Mouse (Mus musculus): ENCODE results near the gene Klf1.

Gene Klf1

GRCm38 (mm10) chr8:84933767-84934559, 32.2 kb downstream of the Klf1 start:
- in situ Hi-C loops (cut with MboI; ENCODE audit: low sequenced_read_pairs) = no loop called here

- in situ Hi-C loops (cut with MboI; ENCODE audit: low sequenced_read_pairs) = no loop called here
Measured at GRCm38 (mm10) chr8:84934860-84935259, 33.1 kb downstream of the Klf1 start.

GRCm38 (mm10) chr8:84935489-84935888, 33.8 kb downstream of the Klf1 start:
- in situ Hi-C loops (cut with MboI; ENCODE audit: low sequenced_read_pairs) = no loop called here

- in situ Hi-C loops (cut with MboI; ENCODE audit: low sequenced_read_pairs) = no loop called here
Measured at GRCm38 (mm10) chr8:84936041-84936961, 34.6 kb downstream of the Klf1 start.

GRCm38 (mm10) chr8:84936962-84937546, 35.3 kb downstream of the Klf1 start, which contains the start of gene Mast1:
TSS of gene Mast1 (minus strand) at chr8:84937359.
- in situ Hi-C loops (cut with MboI; ENCODE audit: low sequenced_read_pairs) = no loop called here

- in situ Hi-C loops (cut with MboI; ENCODE audit: low sequenced_read_pairs) = no loop called here
Measured at GRCm38 (mm10) chr8:84937620-84938485, 36.1 kb downstream of the Klf1 start.

GRCm38 (mm10) chr8:84943699-84944098, 42.0 kb downstream of the Klf1 start:
- in situ Hi-C loops (cut with MboI; ENCODE audit: low sequenced_read_pairs) = no loop called here

- in situ Hi-C loops (cut with MboI; ENCODE audit: low sequenced_read_pairs) = no loop called here
Measured at GRCm38 (mm10) chr8:84944478-84945160, 42.9 kb downstream of the Klf1 start.

GRCm38 (mm10) chr8:84945235-84945632, 43.5 kb downstream of the Klf1 start:
- in situ Hi-C loops (cut with MboI; ENCODE audit: low sequenced_read_pairs) = no loop called here

- in situ Hi-C loops (cut with MboI; ENCODE audit: low sequenced_read_pairs) = no loop called here
Measured at GRCm38 (mm10) chr8:84945633-84946527, 44.2 kb downstream of the Klf1 start.

GRCm38 (mm10) chr8:84946528-84947240, 45.0 kb downstream of the Klf1 start, which contains the start of gene Rtbdn:
TSS of gene Rtbdn (plus strand) at chr8:84946991.
- in situ Hi-C loops (cut with MboI; ENCODE audit: low sequenced_read_pairs) = no loop called here

- in situ Hi-C loops (cut with MboI; ENCODE audit: low sequenced_read_pairs) = no loop called here
Measured at GRCm38 (mm10) chr8:84947241-84947545, 45.5 kb downstream of the Klf1 start.

- in situ Hi-C loops (cut with MboI; ENCODE audit: low sequenced_read_pairs) = no loop called here
Measured at GRCm38 (mm10) chr8:84949753-84950152, 48.0 kb downstream of the Klf1 start.

- in situ Hi-C loops (cut with MboI; ENCODE audit: low sequenced_read_pairs) = no loop called here
Measured at GRCm38 (mm10) chr8:84952612-84953255, 51.0 kb downstream of the Klf1 start.

Data from CH12F3 (cell line).